Mouse (Mus musculus) MEL (cell line): Measurements from ENCODE around the gene Icam5.

ENCODE experiments used
- CHD2 ChIP-seq: IDR thresholded peaks from 2 replicates; pipeline ENCODE4 v1.6.1; 2011; ENCODE audit warnings: low read length, improper control_type of control experiment
- CTCF ChIP-seq, 3 experiments: IDR thresholded peaks in 2 of 3; conservative IDR thresholded peaks in 1 of 3; 2 replicates each; pipeline ENCODE4 v1.5.1; 2011 to 2012; ENCODE audit warnings: low read length in 3 of 3, low read depth in 2 of 3, mild to moderate bottlenecking in 2 of 3, improper control_type of control experiment in 1 of 3, inconsistent platforms in 1 of 3, mixed read lengths in 1 of 3, moderate library complexity in 1 of 3; ENCODE audit not compliant: control insufficient read depth in 1 of 3, insufficient read depth in 1 of 3, poor library complexity in 1 of 3, severe bottlenecking in 1 of 3

DNA sequence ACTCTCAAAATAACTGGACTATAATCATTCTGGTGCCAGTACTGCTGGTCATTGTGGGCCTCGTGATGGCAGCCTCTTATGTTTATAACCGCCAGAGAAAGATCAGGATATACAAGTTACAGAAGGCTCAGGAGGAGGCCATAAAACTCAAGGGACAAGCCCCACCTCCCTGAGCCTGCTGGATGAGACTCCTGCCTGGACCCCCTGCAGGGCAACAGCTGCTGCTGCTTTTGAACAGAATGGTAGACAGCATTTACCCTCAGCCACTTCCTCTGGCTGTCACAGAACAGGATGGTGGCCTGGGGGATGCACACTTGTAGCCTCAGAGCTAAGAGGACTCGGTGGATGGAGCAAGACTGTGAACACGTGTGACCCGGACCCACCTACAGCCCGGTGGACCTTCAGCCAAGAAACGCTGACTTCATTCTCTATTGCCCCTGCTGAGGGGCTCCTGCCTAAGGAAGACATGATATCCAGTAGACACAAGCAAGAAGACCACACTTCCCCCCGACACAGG lies 4.0 kb upstream of the Icam5 start:
- TF ChIP-seq CHD2 = no peak
- TF ChIP-seq CTCF (IDR thresholded peaks at IDR 0.05 in 2 of 3, conservative IDR thresholded peaks at IDR 0.05 in 1 of 3; ENCODE audit: control insufficient read depth in 1 of 3, insufficient read depth in 1 of 3, low read depth in 2 of 3, low read length in 3 of 3, poor library complexity in 1 of 3, severe bottlenecking in 1 of 3) = no peak
